Mouse (Mus musculus) MEL (cell line): ENCODE measurements around the gene Spink2. TPM values are rescaled to one million over a fixed set of nuclear protein-coding genes. Genes with fewer than 3 reads are reported as not detected.

Experiments used
- DNase-seq: peaks from one replicate; pipeline ENCODE4 v3.0.0; 2011; ENCODE audit warnings: low read depth, low spot score
- H3K27ac ChIP-seq: 2 replicates; pipeline ENCODE4 v1.5.1; 2012; ENCODE audit warnings: low read depth, mild to moderate bottlenecking, control low read depth, low read length, moderate library complexity; ENCODE audit not compliant: control insufficient read depth
- H3K27me3 ChIP-seq, 2 experiments: fragments of 150-350 bp in 1 of 2; sonication (generic) in 1 of 2; 2 replicates each; pipeline ENCODE4 v1.6.1; 2012; ENCODE audit warnings: low read length in 2 of 2, mild to moderate bottlenecking in 2 of 2, improper control_type of control experiment in 1 of 2, moderate library complexity in 1 of 2; ENCODE audit not compliant: insufficient read depth in 2 of 2, control insufficient read depth in 1 of 2
- H3K36me3 ChIP-seq, 2 experiments: 2 replicates each; pipeline ENCODE4 v1.6.1; 2012 to 2014; ENCODE audit warnings: low read length in 2 of 2, improper control_type of control experiment in 1 of 2, inconsistent platforms in 1 of 2, mild to moderate bottlenecking in 1 of 2; ENCODE audit not compliant: insufficient read depth in 2 of 2, control insufficient read depth in 1 of 2
- H3K4me1 ChIP-seq, 2 experiments: fragments of 150-350 bp in 1 of 2; sonication (generic) in 1 of 2; 2 replicates each; pipeline ENCODE4 v1.6.1; 2012; ENCODE audit warnings: low read length in 2 of 2, improper control_type of control experiment in 1 of 2, mild to moderate bottlenecking in 1 of 2; ENCODE audit not compliant: insufficient read depth in 2 of 2, control insufficient read depth in 1 of 2
- H3K4me3 ChIP-seq, 2 experiments: fragments of 150-350 bp in 1 of 2; sonication (generic) in 1 of 2; 2 replicates each; pipeline ENCODE4 v1.5.1; 2012; ENCODE audit warnings: low read depth in 2 of 2, low read length in 2 of 2, mild to moderate bottlenecking in 2 of 2, moderate library complexity in 2 of 2, control low read depth in 1 of 2, improper control_type of control experiment in 1 of 2; ENCODE audit not compliant: control insufficient read depth in 1 of 2, insufficient read depth in 1 of 2
- H3K79me2 ChIP-seq: 2 replicates; pipeline ENCODE4 v1.6.1; 2012; ENCODE audit warnings: mild to moderate bottlenecking, low read length, moderate library complexity; ENCODE audit not compliant: control insufficient read depth, poor library complexity, insufficient read depth
- H3K9ac ChIP-seq: 2 replicates; pipeline ENCODE4 v1.6.1; 2012; ENCODE audit warnings: low read depth, mild to moderate bottlenecking, control low read depth, low read length, moderate library complexity; ENCODE audit not compliant: control insufficient read depth, poor library complexity, severe bottlenecking
- H3K9me3 ChIP-seq: fragments of 150-350 bp; sonication (generic); replicated peaks from 2 replicates; pipeline ENCODE4 v1.6.1; 2012; ENCODE audit warnings: mild to moderate bottlenecking, low read length, improper control_type of control experiment, moderate library complexity; ENCODE audit not compliant: insufficient read depth
- BHLHE40 ChIP-seq: IDR thresholded peaks from 2 replicates; pipeline ENCODE4 v1.6.1; 2012; ENCODE audit warnings: low read depth, mild to moderate bottlenecking, inconsistent platforms, low read length, improper control_type of control experiment, borderline replicate concordance
- CHD1 ChIP-seq: IDR thresholded peaks from 2 replicates; pipeline ENCODE4 v1.6.1; 2012; ENCODE audit warnings: low read depth, mild to moderate bottlenecking, inconsistent platforms, low read length, improper control_type of control experiment
- CHD2 ChIP-seq: IDR thresholded peaks from 2 replicates; pipeline ENCODE4 v1.6.1; 2011; ENCODE audit warnings: low read length, improper control_type of control experiment
- ELF1 ChIP-seq: IDR thresholded peaks from 2 replicates; pipeline ENCODE4 v1.6.1; 2014; ENCODE audit warnings: low read depth, mild to moderate bottlenecking, inconsistent platforms, low read length, improper control_type of control experiment, moderate library complexity
- EP300 ChIP-seq, 2 experiments: IDR thresholded peaks; 2 replicates each; pipeline ENCODE4 v1.6.1; 2011; ENCODE audit warnings: improper control_type of control experiment in 2 of 2, low read length in 2 of 2, low read depth in 1 of 2, mild to moderate bottlenecking in 1 of 2
- ETS1 ChIP-seq: IDR thresholded peaks from 2 replicates; pipeline ENCODE4 v1.6.1; 2012; ENCODE audit warnings: low read depth, mild to moderate bottlenecking, inconsistent platforms, low read length, improper control_type of control experiment, moderate library complexity
- GABPA ChIP-seq: IDR thresholded peaks from 2 replicates; pipeline ENCODE4 v1.6.1; 2012; ENCODE audit warnings: low read depth, mild to moderate bottlenecking, inconsistent platforms, low read length, improper control_type of control experiment, moderate library complexity
- MAX ChIP-seq: IDR thresholded peaks from 2 replicates; pipeline ENCODE4 v1.6.1; 2011; ENCODE audit warnings: low read length, improper control_type of control experiment
- MAZ ChIP-seq: IDR thresholded peaks from 2 replicates; pipeline ENCODE4 v1.6.1; 2012; ENCODE audit warnings: low read depth, mild to moderate bottlenecking, inconsistent platforms, low read length, improper control_type of control experiment
- MYC ChIP-seq: IDR thresholded peaks from 2 replicates; pipeline ENCODE4 v1.6.1; 2011; ENCODE audit warnings: low read depth, mild to moderate bottlenecking, low read length, improper control_type of control experiment, moderate library complexity
- NRF1 ChIP-seq: IDR thresholded peaks from 2 replicates; pipeline ENCODE4 v1.6.1; 2014; ENCODE audit warnings: low read depth, mild to moderate bottlenecking, inconsistent platforms, low read length, improper control_type of control experiment, moderate library complexity; ENCODE audit not compliant: poor library complexity, insufficient read depth, severe bottlenecking
- POLR2A ChIP-seq, 2 experiments: IDR thresholded peaks; 2 replicates each; pipeline ENCODE4 v1.6.1; 2011 to 2012; ENCODE audit warnings: low read length in 2 of 2, mild to moderate bottlenecking in 2 of 2, control low read depth in 1 of 2, improper control_type of control experiment in 1 of 2, low read depth in 1 of 2, moderate library complexity in 1 of 2; ENCODE audit not compliant: control insufficient read depth in 1 of 2, insufficient read depth in 1 of 2, poor library complexity in 1 of 2
- POLR2AphosphoS2 ChIP-seq: IDR thresholded peaks from 2 replicates; pipeline ENCODE4 v1.6.1; 2011; ENCODE audit warnings: low read length, improper control_type of control experiment
- RAD21 ChIP-seq: IDR thresholded peaks from 2 replicates; pipeline ENCODE4 v1.6.1; 2011; ENCODE audit warnings: mild to moderate bottlenecking, low read depth, low read length, improper control_type of control experiment
- RCOR1 ChIP-seq: IDR thresholded peaks from 2 replicates; pipeline ENCODE4 v1.6.1; 2012; ENCODE audit warnings: low read depth, mild to moderate bottlenecking, inconsistent platforms, low read length, improper control_type of control experiment
- SIN3A ChIP-seq: IDR thresholded peaks from 2 replicates; pipeline ENCODE4 v1.6.1; 2012; ENCODE audit warnings: low read length, improper control_type of control experiment, inconsistent platforms
- SMC3 ChIP-seq: IDR thresholded peaks from 2 replicates; pipeline ENCODE4 v1.6.1; 2011; ENCODE audit warnings: low read depth, low read length, improper control_type of control experiment
- TAL1 ChIP-seq: IDR thresholded peaks from 2 replicates; pipeline ENCODE4 v1.6.1; 2012; ENCODE audit warnings: mild to moderate bottlenecking, inconsistent platforms, low read length, moderate library complexity, mixed read lengths
- USF1 ChIP-seq: IDR thresholded peaks from 2 replicates; pipeline ENCODE4 v1.6.1; 2014; ENCODE audit warnings: low read depth, mild to moderate bottlenecking, inconsistent platforms, low read length, improper control_type of control experiment, moderate library complexity
- USF2 ChIP-seq, 2 experiments: IDR thresholded peaks; 2 replicates each; pipeline ENCODE4 v1.6.1; 2011 to 2012; ENCODE audit warnings: improper control_type of control experiment in 2 of 2, low read length in 2 of 2, borderline replicate concordance in 1 of 2, inconsistent platforms in 1 of 2, low read depth in 1 of 2, mild to moderate bottlenecking in 1 of 2; ENCODE audit not compliant: insufficient read depth in 1 of 2
- ZC3H11A ChIP-seq: IDR thresholded peaks from 2 replicates; pipeline ENCODE4 v1.6.1; 2012; ENCODE audit warnings: low read depth, mild to moderate bottlenecking, inconsistent platforms, low read length, improper control_type of control experiment
- polyA plus RNA-seq, 2 experiments: library from polyadenylated mRNA; stranded (reverse) in 1 of 2; unstranded in 1 of 2; fragments of >175 nt in 1 of 2; fragments of >200 nt in 1 of 2; gene quantifications; 2 replicates each; pipeline versions ENCODE4 v1.2.1 to v1.2.4; 2012; ENCODE audit warnings: low replicate concordance in 2 of 2, low read depth in 1 of 2; ENCODE audit not compliant: insufficient read length in 2 of 2, insufficient read depth in 1 of 2, missing spikeins in 1 of 2
- total RNA-seq: library from RNA; depleted of rRNA; stranded (reverse); fragments of 300-350 nt; gene quantifications from 2 replicates; pipeline ENCODE4 v1.2.3, GENCODE M21; 2012

Gene Spink2
- total and polyA plus RNA-seq, 3 experiments, result not detected

DNA sequence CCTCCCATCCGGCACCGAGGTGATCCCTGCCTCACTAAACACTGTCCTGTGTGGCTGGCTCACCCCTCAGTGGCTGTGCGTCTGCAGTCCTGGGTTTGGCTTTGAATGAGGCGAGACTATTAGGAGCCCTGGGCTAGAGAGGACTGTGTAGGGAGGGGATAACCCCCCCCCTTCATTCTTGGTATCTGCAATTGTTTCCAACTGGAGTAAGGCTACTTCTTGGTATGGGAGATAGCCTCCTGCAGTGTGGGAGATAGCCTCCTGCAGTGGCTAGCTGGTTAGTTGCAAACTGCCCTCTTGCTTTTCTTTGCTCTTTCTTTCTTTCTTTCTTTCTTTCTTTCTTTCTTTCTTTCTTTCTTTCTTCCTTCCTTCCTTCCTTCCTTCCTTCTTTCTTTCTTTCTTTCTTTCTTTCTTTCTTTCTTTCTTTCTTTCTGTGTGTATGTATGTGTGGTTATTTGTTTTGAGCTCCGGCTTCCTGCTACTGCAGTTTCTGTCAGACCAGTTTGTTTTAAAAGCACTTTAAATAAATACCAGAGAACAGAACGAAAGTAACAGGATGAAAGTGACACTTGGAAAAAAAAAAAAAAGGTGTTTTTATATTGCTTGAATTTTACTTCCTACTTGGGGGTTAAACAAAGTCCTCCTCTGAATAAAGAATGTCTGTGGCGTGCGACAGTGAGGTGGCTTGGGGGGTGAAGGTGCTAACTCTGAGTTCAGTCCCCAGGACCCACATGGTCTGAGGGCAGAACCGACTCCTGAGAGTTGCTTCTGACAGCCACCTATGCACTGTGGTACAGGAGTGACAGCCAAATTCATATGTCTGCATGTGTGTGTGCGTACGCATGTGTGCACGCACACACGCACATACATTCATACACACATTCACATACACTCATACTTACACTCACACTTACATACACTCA is 45.3 kb downstream of the Spink2 start (continued):
- peak; percentile 86 to 88 for TF ChIP-seq EP300 (IDR thresholded peaks at IDR 0.05; ENCODE audit: low read depth in 1 of 2, low read length in 2 of 2)
- TF ChIP-seq GABPA, result no peak
- TF ChIP-seq CHD1, result no peak
- no peak for TF ChIP-seq RAD21
- TF ChIP-seq, all 39 proteins: peak for 9

DNA sequence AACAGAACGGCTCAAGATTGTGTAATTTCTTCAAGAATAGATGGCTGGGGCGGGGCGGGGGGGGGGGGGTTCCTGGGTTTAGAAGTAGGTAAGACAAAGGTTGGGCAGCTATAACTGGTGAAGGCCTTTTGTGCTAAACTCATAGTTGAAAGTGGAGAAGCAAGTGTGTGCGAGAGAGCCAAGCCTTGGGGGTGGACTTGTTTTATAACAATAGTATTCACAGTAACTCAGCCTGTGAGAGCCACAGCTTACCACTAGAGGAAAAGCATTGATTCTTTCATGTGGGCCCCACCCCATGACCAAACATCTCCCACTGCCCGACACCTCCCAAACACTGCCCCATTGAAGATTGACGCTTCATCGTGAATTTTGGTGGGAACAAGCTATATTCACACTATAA is 47.7 kb downstream of the Spink2 start:
- Histone ChIP-seq H3K27ac (no peak overlapping the region), H3K79me2 (no peaks in the 10 kb centered on the region), H3K9me3 (no peaks in the 10 kb centered on the region), H3K4me1 (peaks cover 12 to 21% of the 10 kb centered on the region in 2 experiments), H3K4me3 (no peak overlapping the region), H3K9ac (no peak overlapping the region), H3K36me3 (peaks cover 0 to 15% of the 10 kb centered on the region in 2 experiments; a peak in 2 of 4 replicates), H3K27me3 (no peaks in the 10 kb centered on the region)
- TF ChIP-seq NRF1 (no peak), BHLHE40 (no peak), MYC (no peak), USF1 (no peak), USF2 (IDR thresholded peaks at IDR 0.05; ENCODE audit: borderline replicate concordance in 1 of 2, insufficient read depth in 1 of 2, low read depth in 1 of 2, low read length in 2 of 2) (no peak), POLR2AphosphoS2 (no peak), ETS1 (no peak), CHD2 (no peak), EP300 (IDR thresholded peaks at IDR 0.05; ENCODE audit: low read depth in 1 of 2, low read length in 2 of 2) (no peak), MAX (no peak)
- no peak for DNase-seq

DNA sequence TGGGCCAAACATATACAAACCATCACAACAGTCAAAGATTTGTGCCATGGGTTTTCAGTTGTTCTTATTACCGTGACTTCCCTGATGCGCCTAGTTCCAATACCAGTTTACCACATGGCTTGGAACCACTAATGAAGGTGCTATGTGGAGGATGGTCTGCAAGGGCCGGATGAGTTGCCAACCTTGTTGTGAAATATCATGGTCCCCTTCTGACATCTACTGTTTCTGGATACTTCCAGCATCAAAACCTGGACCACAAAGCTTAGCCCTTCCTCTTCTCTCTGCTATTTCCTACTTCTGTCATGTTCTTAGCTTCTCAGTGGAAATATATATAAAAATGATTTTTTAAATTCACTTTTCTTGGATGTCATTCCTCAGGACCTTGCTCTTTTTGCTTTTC is 48.7 kb downstream of the Spink2 start:
- peaks cover 12 to 21% of the 10 kb centered on the region in 2 experiments for H3K4me1 ChIP-seq
- H3K4me3 ChIP-seq, result no peak overlapping the region
- no peak overlapping the region for H3K9ac ChIP-seq
- no peak for DNase-seq
- H3K9me3 ChIP-seq, result no peaks in the 10 kb centered on the region
- H3K79me2 ChIP-seq, result no peaks in the 10 kb centered on the region
- H3K27ac ChIP-seq, result no peak overlapping the region
- TF ChIP-seq TAL1 (no peak), POLR2A (IDR thresholded peaks at IDR 0.05; ENCODE audit: control insufficient read depth in 1 of 2, insufficient read depth in 1 of 2, low read depth in 1 of 2, low read length in 2 of 2, poor library complexity in 1 of 2) (no peak), RCOR1 (no peak), SMC3 (no peak), SIN3A (no peak), ELF1 (no peak), ZC3H11A (no peak), MAZ (no peak)
- H3K27me3 ChIP-seq, result no peaks in the 10 kb centered on the region
- H3K36me3 ChIP-seq, result peaks cover 0 to 15% of the 10 kb centered on the region in 2 experiments; a peak in 2 of 4 replicates
